Mouse (Mus musculus): ENCODE results near the gene Nphp4. TPM values are rescaled to one million over a fixed set of nuclear protein-coding genes. Genes with fewer than 3 reads are reported as not detected.
A peak's percentile ranks its signal among the peaks of the same experiment; 100 is the strongest.

Nphp4 gene
- total and polyA plus RNA-seq, 2 experiments from 2014 or later = 3.5 to 6.5 TPM

DNA sequence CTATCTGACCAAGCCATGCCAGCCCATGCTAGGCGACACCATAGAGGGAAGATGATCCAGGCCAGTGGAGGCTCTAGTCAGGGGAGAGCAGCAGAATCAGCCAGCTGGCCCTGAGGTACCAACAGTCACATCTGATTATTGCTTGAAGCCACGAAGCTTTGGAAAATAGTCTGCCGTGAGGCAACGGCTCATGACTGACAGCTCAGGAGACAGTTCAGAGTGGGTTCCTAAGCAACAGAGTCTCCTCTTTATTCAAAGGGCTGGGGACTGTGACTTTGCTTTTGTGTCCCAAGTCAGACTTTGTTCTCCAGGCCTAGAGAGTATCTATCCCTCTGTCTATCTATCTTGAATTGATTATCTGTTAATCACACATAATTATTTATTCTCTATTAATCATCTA lies 100.3 kb downstream of the Nphp4 start:
- Histone ChIP-seq H3K9me3 (ENCODE audit: low read length) (no peaks in the 10 kb centered on the region), H3K4me1 (ENCODE audit: insufficient read depth) (no peaks in the 10 kb centered on the region; the same call in 1 of the 2 replicates), H3K36me3 (ENCODE audit: insufficient read depth) (no peaks in the 10 kb centered on the region), H3K4me2 (ENCODE audit: low read depth) (no peak overlapping the region), H3K27me3 (ENCODE audit: insufficient read depth, low read length) (no peaks in the 10 kb centered on the region), H3K9ac (no peak overlapping the region), H3K4me3 (ENCODE audit: low read depth, low read length) (no peak overlapping the region), H3K27ac (ENCODE audit: low read depth, low read length) (no peak overlapping the region)
- ATAC-seq = peak; percentile 47; the same call in 1 of the 2 replicates
- DNase-seq = peak; percentile 30
- WGBS = 48% methylated on average over 4 of the region's 4 CpGs
- TF ChIP-seq CTCF (IDR thresholded peaks at IDR 0.05; ENCODE audit: low read depth) = no peak

DNA sequence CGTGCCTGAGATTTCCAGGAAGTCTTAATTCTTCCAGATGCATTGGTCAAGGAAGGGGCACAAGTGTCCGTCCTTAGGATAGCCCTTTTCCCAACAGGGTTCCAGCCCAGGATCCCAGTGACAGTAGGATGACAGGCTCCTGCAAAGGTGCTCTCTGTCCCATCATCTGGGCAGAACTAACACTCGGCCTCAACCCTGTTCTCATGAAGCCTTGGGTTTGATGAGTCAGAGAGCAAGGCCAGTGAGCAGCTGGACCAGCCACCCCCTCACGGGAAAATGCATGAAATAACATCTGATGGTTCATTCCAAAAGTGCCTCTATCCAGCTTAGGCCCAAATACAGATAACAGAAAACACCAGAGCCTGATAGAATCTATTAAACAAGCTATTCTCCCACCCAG lies 103.5 kb downstream of the Nphp4 start:
- Histone ChIP-seq H3K36me3 (ENCODE audit: insufficient read depth) (no peaks in the 10 kb centered on the region), H3K27ac (ENCODE audit: low read depth, low read length) (no peak overlapping the region), H3K4me2 (ENCODE audit: low read depth) (no peak overlapping the region), H3K9ac (no peak overlapping the region), H3K27me3 (ENCODE audit: insufficient read depth, low read length) (no peaks in the 10 kb centered on the region), H3K9me3 (ENCODE audit: low read length) (no peaks in the 10 kb centered on the region), H3K4me1 (ENCODE audit: insufficient read depth) (no peaks in the 10 kb centered on the region; the same call in 1 of the 2 replicates), H3K4me3 (ENCODE audit: low read depth, low read length) (no peak overlapping the region)
- WGBS = 82% methylated on average over 4 of the region's 4 CpGs
- ATAC-seq = no peak
- no peak for TF ChIP-seq CTCF (IDR thresholded peaks at IDR 0.05; ENCODE audit: low read depth)
- no peak for DNase-seq

DNA sequence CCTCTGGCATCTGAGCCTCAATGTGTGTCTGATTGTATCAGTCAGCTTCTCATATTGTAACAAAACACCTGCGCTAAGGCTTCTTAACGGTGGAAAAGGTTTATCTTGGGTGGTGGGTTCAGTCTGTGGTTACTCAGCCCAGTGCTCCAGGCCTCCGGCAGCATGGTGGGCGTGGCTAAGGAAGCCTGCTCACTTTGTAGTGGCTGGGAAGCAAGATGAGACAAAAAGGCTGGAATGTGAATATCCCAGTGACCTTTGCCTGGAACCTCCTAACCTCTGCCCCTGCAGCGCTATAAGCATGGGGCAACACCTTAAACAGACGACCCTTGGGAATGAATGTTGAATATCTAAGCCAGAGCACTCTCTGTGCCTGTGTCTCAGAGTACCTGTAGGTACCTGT lies 105.7 kb downstream of the Nphp4 start:
- H3K4me1 ChIP-seq (ENCODE audit: insufficient read depth) = 0 out of 2 replicates have a peak, but pooled peaks cover 3% of the 10 kb centered on the region
- TF ChIP-seq CTCF (IDR thresholded peaks at IDR 0.05; ENCODE audit: low read depth) = no peak
- no peaks in the 10 kb centered on the region for H3K9me3 ChIP-seq (ENCODE audit: low read length)
- H3K36me3 ChIP-seq (ENCODE audit: insufficient read depth) = no peaks in the 10 kb centered on the region
- no peak overlapping the region for H3K9ac ChIP-seq
- DNase-seq (no peak), ATAC-seq (no peak)
- no peak overlapping the region for H3K27ac ChIP-seq (ENCODE audit: low read depth, low read length)
- no peak overlapping the region for H3K4me2 ChIP-seq (ENCODE audit: low read depth)
- WGBS = 50% methylated on average over 6 of the region's 6 CpGs
- no peak overlapping the region for H3K4me3 ChIP-seq (ENCODE audit: low read depth, low read length)
- H3K27me3 ChIP-seq (ENCODE audit: insufficient read depth, low read length) = no peaks in the 10 kb centered on the region

DNA sequence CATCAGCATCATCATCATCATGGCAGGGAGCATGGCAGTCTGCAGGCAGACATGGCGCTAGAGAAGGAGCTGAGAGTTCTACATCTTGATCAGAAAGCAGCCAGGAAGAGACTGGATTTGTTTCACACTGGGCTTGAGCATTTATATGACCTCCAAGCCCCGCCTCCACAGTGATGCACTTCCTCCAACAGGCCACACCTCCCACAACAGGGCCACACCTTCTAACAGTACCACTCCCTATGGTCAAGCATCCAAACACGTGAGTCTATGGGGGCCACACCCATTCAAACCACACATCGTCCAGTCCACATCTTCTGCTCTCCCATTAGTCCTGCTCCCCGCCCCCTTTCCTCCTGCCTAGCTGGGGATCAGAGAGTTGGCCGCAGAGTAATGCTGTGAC lies 107.1 kb downstream of the Nphp4 start:
- Histone ChIP-seq H3K27me3 (ENCODE audit: insufficient read depth, low read length) (no peaks in the 10 kb centered on the region), H3K36me3 (ENCODE audit: insufficient read depth) (no peaks in the 10 kb centered on the region), H3K4me3 (ENCODE audit: low read depth, low read length) (no peak overlapping the region), H3K4me1 (ENCODE audit: insufficient read depth) (0 out of 2 replicates have a peak, but pooled peaks cover 3% of the 10 kb centered on the region), H3K27ac (ENCODE audit: low read depth, low read length) (no peak overlapping the region), H3K4me2 (ENCODE audit: low read depth) (no peak overlapping the region), H3K9ac (no peak overlapping the region), H3K9me3 (ENCODE audit: low read length) (no peaks in the 10 kb centered on the region)
- WGBS = 73% methylated on average over 6 of the region's 6 CpGs
- ATAC-seq (no peak), DNase-seq (no peak)
- no peak for TF ChIP-seq CTCF (IDR thresholded peaks at IDR 0.05; ENCODE audit: low read depth)

DNA sequence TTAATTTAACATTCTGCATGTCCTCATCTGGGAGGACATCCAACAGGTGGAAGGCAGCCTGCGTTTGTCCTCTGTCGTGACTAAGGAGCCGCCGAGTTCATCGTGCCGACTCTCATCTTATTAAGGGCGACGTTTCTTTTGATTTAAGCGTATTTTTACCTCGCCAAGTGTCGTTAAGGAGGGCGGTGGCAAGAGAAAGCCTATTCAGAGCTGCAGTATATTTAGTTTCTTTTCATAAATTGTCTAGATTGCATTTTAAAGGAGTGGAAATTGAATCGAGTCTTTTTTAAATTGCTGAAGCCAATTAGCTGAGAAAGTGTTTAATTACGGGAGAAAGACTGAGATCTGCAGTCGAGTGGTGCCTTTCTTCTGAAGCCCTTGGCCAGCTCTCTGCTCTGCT lies 109.0 kb downstream of the Nphp4 start:
- DNase-seq = peak; percentile 49

DNA sequence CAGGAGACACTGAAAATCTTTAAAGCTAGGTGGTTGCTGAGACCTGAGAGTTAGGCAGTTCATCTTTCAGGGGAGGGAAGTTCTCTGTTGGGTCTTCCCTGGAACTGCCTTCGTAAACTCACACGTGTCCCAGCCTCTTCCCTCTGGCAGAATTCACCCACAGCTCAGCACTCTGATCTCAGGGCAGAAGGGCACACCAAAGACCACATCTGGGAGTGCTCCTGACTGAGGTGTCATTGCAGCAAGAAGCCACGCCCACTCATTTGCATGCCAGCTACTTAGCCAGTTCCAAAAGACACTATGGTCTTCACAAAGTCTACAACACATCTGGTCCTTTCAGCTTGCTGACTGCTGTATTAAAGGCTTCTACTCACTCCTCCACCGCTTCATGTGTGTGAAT lies 109.7 kb downstream of the Nphp4 start:
- TF ChIP-seq CTCF (IDR thresholded peaks at IDR 0.05; ENCODE audit: low read depth) = no peak
- H3K36me3 ChIP-seq (ENCODE audit: insufficient read depth) = no peaks in the 10 kb centered on the region
- H3K9ac ChIP-seq = no peak overlapping the region
- WGBS = 36% methylated on average over 4 of the region's 4 CpGs
- H3K9me3 ChIP-seq (ENCODE audit: low read length) = no peaks in the 10 kb centered on the region
- H3K4me1 ChIP-seq (ENCODE audit: insufficient read depth) = 0 out of 2 replicates have a peak, but pooled peaks cover 3% of the 10 kb centered on the region
- H3K4me2 ChIP-seq (ENCODE audit: low read depth) = no peak overlapping the region
- no peak for ATAC-seq
- no peak for DNase-seq
- no peak overlapping the region for H3K4me3 ChIP-seq (ENCODE audit: low read depth, low read length)
- no peak overlapping the region for H3K27ac ChIP-seq (ENCODE audit: low read depth, low read length)
- no peaks in the 10 kb centered on the region for H3K27me3 ChIP-seq (ENCODE audit: insufficient read depth, low read length)

More for the DNA sequence above, 109.0 kb downstream of the Nphp4 start:
- H3K27me3 ChIP-seq (ENCODE audit: insufficient read depth, low read length) = no peaks in the 10 kb centered on the region
- TF ChIP-seq CTCF (IDR thresholded peaks at IDR 0.05; ENCODE audit: low read depth) = no peak
- H3K4me2 ChIP-seq (ENCODE audit: low read depth) = no peak overlapping the region
- peak; percentile 70; the same call in 1 of the 2 replicates for ATAC-seq
- WGBS = 13% methylated on average over 15 of the region's 15 CpGs
- H3K36me3 ChIP-seq (ENCODE audit: insufficient read depth) = no peaks in the 10 kb centered on the region
- H3K4me3 ChIP-seq (ENCODE audit: low read depth, low read length) = no peak overlapping the region
- no peak overlapping the region for H3K27ac ChIP-seq (ENCODE audit: low read depth, low read length)
- H3K9me3 ChIP-seq (ENCODE audit: low read length) = no peaks in the 10 kb centered on the region
- H3K9ac ChIP-seq = no peak overlapping the region
- H3K4me1 ChIP-seq (ENCODE audit: insufficient read depth) = 0 out of 2 replicates have a peak, but pooled peaks cover 3% of the 10 kb centered on the region

DNA sequence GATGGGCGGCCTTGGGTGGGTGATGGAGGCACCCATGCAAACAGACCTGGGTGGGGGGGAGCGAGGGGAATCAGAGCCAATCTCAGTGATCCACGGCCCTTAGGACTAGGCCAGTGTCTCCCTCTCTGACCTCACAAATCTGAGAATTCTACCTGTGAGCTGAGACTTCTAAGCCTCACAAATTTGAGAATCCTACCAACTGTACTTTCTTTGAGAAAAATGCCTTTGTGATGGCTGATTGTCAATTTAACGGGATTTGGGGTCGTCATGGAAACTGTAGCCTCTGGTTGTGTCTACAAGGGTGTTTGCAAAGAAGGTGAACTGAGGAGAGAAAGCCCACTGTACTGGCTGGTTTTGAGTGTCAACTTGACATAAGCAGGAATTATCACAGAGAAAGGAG lies 127.8 kb downstream of the Nphp4 start:
- TF ChIP-seq CTCF (IDR thresholded peaks at IDR 0.05; ENCODE audit: low read depth) = no peak
- Histone ChIP-seq H3K4me2 (ENCODE audit: low read depth) (no peak overlapping the region), H3K27me3 (ENCODE audit: insufficient read depth, low read length) (no peaks in the 10 kb centered on the region), H3K4me1 (ENCODE audit: insufficient read depth) (no peaks in the 10 kb centered on the region), H3K9ac (no peak overlapping the region), H3K27ac (ENCODE audit: low read depth, low read length) (no peak overlapping the region), H3K9me3 (ENCODE audit: low read length) (no peaks in the 10 kb centered on the region), H3K36me3 (ENCODE audit: insufficient read depth) (no peaks in the 10 kb centered on the region), H3K4me3 (ENCODE audit: low read depth, low read length) (no peak overlapping the region)
- WGBS = 71% methylated on average over 5 of the region's 5 CpGs
- ATAC-seq (no peak), DNase-seq (no peak)

All from forebrain, postnatal 0 days (tissue).